Mouse (Mus musculus): ENCODE results near the gene Fancg. TPM values are rescaled to one million over a fixed set of nuclear protein-coding genes. Genes with fewer than 3 reads are reported as not detected.

The Fancg gene
- total and polyA plus RNA-seq, 3 experiments = 13.2 to 18.7 (median 13.7) TPM

DNA sequence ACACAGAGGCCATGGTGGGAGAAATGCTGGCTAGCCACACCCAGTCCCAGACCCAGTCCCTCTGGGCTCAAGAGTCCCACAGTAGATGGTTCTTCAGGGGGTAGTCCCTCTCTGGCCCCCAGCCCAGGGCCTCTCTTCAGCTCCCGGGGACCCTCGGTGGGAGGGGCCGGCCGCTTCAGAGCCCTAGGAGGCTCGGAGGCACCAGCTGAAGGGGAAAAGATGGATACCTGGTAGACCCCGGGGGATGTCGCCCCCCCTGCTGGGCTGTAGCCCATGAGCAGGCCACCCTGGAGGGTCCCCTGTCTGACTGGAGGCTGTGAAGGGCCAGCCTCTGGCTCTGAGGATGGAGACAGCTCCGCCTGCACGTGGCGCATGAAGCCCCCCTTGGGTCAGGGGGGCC is 26.1 kb upstream of the Fancg start:
- TF ChIP-seq JUN (IDR thresholded peaks at IDR 0.05; ENCODE audit: insufficient read depth, low read depth, low read length) (no peak), JUND (conservative IDR thresholded peaks at IDR 0.05; ENCODE audit: low read depth, low read length) (no peak), PAX5 (IDR thresholded peaks at IDR 0.05; ENCODE audit: low read length) (no peak), GABPA (IDR thresholded peaks at IDR 0.05; ENCODE audit: insufficient replicate concordance, low read depth, low read length) (no peak), SMC3 (IDR thresholded peaks at IDR 0.05; ENCODE audit: low read depth, low read length) (no peak), MAFK (IDR thresholded peaks at IDR 0.05; ENCODE audit: insufficient replicate concordance, low read length) (no peak), NELFE (IDR thresholded peaks at IDR 0.05; ENCODE audit: low read depth, low read length) (no peak), NRF1 (IDR thresholded peaks at IDR 0.05; ENCODE audit: low read depth, low read length) (no peak)
- Histone ChIP-seq H3K9ac (ENCODE audit: insufficient read depth, low read depth) (no peak overlapping the region), H3K9me3 (replicated peaks; ENCODE audit: low read length) (no peaks in the 10 kb centered on the region), H3K4me2 (ENCODE audit: insufficient read depth, low read depth, poor library complexity, severe bottlenecking) (no peak overlapping the region), H3K27ac (ENCODE audit: insufficient read depth, low read depth) (no peak overlapping the region), H3K4me1 (ENCODE audit: control insufficient read depth in 1 of 2, insufficient read depth in 2 of 2) (peaks cover 13 to 53% of the 10 kb centered on the region in 2 experiments), H3K4me3 (replicated peaks in 1 of 3; ENCODE audit: low read depth in 2 of 3, low read length in 2 of 3, poor library complexity in 1 of 3) (no peak overlapping the region), H3K79me2 (replicated peaks; ENCODE audit: control insufficient read depth, extremely low read depth, insufficient read depth, poor library complexity, severe bottlenecking) (no peaks in the 10 kb centered on the region), H3K36me3 (replicated peaks in 1 of 2; ENCODE audit: control insufficient read depth in 1 of 2, insufficient read depth in 1 of 2, low read length in 1 of 2) (peaks cover 5 to 43% of the 10 kb centered on the region in 2 experiments), H3K27me3 (replicated peaks) (no peaks in the 10 kb centered on the region)
- in situ Hi-C loops (cut with MboI; ENCODE audit: low pct_ligation_motif_present, low pct_unique_long_range_greater_than_20kb, low sequenced_read_pairs) (no loop called here), dilution Hi-C loops (cut with MboI; ENCODE audit: extremely low pct_ligation_motif_present, extremely low pct_unique_long_range_greater_than_20kb, low sequenced_read_pairs) (no loop called here)
- no peak for DNase-seq (ENCODE audit: extremely low read depth)

DNA sequence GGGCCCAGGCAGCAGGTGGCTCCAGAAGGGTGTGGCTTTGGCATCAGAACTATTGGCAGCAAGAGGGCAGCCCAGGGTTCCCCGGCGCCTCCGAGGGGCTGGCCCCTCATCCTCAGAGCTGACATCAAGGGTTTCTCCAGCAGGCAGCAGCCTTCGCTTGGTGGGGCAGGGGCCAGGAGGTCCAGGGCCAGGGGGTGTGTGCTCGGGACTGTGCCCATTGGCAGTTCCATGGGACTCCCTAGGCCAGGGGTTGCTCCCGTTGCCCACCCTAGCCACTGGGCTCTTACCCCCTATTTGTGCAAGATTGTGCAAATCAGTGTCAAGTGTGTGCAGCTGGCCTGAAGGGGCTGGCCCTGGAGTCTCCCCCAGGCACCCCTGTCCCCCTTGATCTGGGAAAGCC is 25.5 kb upstream of the Fancg start:
- no peak overlapping the region for H3K9ac ChIP-seq (ENCODE audit: insufficient read depth, low read depth)
- H3K4me2 ChIP-seq (ENCODE audit: insufficient read depth, low read depth, poor library complexity, severe bottlenecking) = no peak overlapping the region
- no peak overlapping the region for H3K4me3 ChIP-seq (replicated peaks in 1 of 3; ENCODE audit: low read depth in 2 of 3, low read length in 2 of 3, poor library complexity in 1 of 3)
- no peaks in the 10 kb centered on the region for H3K27me3 ChIP-seq (replicated peaks)
- dilution Hi-C loops (cut with MboI; ENCODE audit: extremely low pct_ligation_motif_present, extremely low pct_unique_long_range_greater_than_20kb, low sequenced_read_pairs) = no loop called here
- TF ChIP-seq USF1 (IDR thresholded peaks at IDR 0.05; ENCODE audit: low read depth, low read length) = no peak
- TF ChIP-seq POLR2AphosphoS2 (IDR thresholded peaks at IDR 0.05; ENCODE audit: low read depth, low read length) = no peak
- no peak for TF ChIP-seq SIN3A (IDR thresholded peaks at IDR 0.05; ENCODE audit: low read length)
- TF ChIP-seq ELF1 (IDR thresholded peaks at IDR 0.05; ENCODE audit: low read depth, low read length) = no peak
- no peak for TF ChIP-seq MXI1 (IDR thresholded peaks at IDR 0.05; ENCODE audit: low read depth, low read length)
- TF ChIP-seq CTCF (conservative IDR thresholded peaks at IDR 0.05 in 1 of 2, IDR thresholded peaks at IDR 0.05 in 1 of 2; ENCODE audit: low read depth in 2 of 2, low read length in 2 of 2) = no peak
- TF ChIP-seq KAT2A (IDR thresholded peaks at IDR 0.05; ENCODE audit: insufficient replicate concordance, low read length) = no peak
- TF ChIP-seq TCF12 (IDR thresholded peaks at IDR 0.05; ENCODE audit: low read depth, low read length) = no peak
- peaks cover 10 to 48% of the 10 kb centered on the region in 2 experiments for H3K4me1 ChIP-seq (ENCODE audit: control insufficient read depth in 1 of 2, insufficient read depth in 2 of 2)
- H3K36me3 ChIP-seq (replicated peaks in 1 of 2; ENCODE audit: control insufficient read depth in 1 of 2, insufficient read depth in 1 of 2, low read length in 1 of 2) = peaks cover 5 to 43% of the 10 kb centered on the region in 2 experiments
- DNase-seq (ENCODE audit: extremely low read depth) = no peak
- no peak overlapping the region for H3K27ac ChIP-seq (ENCODE audit: insufficient read depth, low read depth)
- no peaks in the 10 kb centered on the region for H3K9me3 ChIP-seq (replicated peaks; ENCODE audit: low read length)
- in situ Hi-C loops (cut with MboI; ENCODE audit: low pct_ligation_motif_present, low pct_unique_long_range_greater_than_20kb, low sequenced_read_pairs) = no loop called here
- peaks cover 2% of the 10 kb centered on the region; the same call in 1 of the 2 replicates for H3K79me2 ChIP-seq (replicated peaks; ENCODE audit: control insufficient read depth, extremely low read depth, insufficient read depth, poor library complexity, severe bottlenecking)
